ENCODE assay signal across 8 mouse cellular contexts in genomic region chr19:53850166-53850922, GRCm38 (mm10). TPM values are rescaled to one million over a fixed set of nuclear protein-coding genes. Genes with fewer than 3 reads are reported as not detected.
A peak's percentile ranks its signal among the peaks of the same experiment; 100 is the strongest.
DNase-seq lines count a peak whose midpoint lies in the region; ATAC-seq lines count a peak whose summit lies in the region.

No protein-coding gene starts in this region.

- ATAC-seq in liver, embryonic 16.5 days (ENCODE audit: low read depth) = peak; percentile 53; the same call in 1 of the 2 replicates
- ATAC-seq in liver, embryonic 12.5 days = no peak
- ATAC-seq in intestine, embryonic 14.5 days (replicated peaks; ENCODE audit: low FRiP score, low TSS enrichment, low read depth) = no peak
- no peak; the same call in 1 of the 2 replicates for ATAC-seq in limb, embryonic 15.5 days (ENCODE audit: insufficient number of reproducible peaks, low FRiP score, low TSS enrichment, low read depth)
- ATAC-seq in stomach, embryonic 14.5 days (ENCODE audit: insufficient number of reproducible peaks, insufficient read depth, low FRiP score, low read depth) = no peak
- no peak for ATAC-seq in monocyte, adult 5-6 weeks (replicated peaks; ENCODE audit: insufficient number of reproducible peaks, low FRiP score, low TSS enrichment, poor library complexity, severe bottlenecking)

- no peaks in the 10 kb centered on the region for H3K27me3 ChIP-seq in liver, embryonic 16.5 days (ENCODE audit: control insufficient read depth, insufficient read depth, low read depth, low read length)
- no peaks in the 10 kb centered on the region for H3K27me3 ChIP-seq in liver, embryonic 12.5 days (replicated peaks)
- no peaks in the 10 kb centered on the region for H3K27me3 ChIP-seq in intestine, embryonic 14.5 days (replicated peaks; ENCODE audit: control insufficient read depth, insufficient read depth, low read length)
- H3K27me3 ChIP-seq in limb, embryonic 15.5 days = no peaks in the 10 kb centered on the region
- no peaks in the 10 kb centered on the region for H3K27me3 ChIP-seq in stomach, embryonic 14.5 days (ENCODE audit: control insufficient read depth, insufficient read depth, low read length)

- H3K27ac ChIP-seq in liver, embryonic 16.5 days (ENCODE audit: low read length) = no peak overlapping the region
- H3K27ac ChIP-seq in liver, embryonic 12.5 days = no peak overlapping the region
- peak overlapping the region; percentile 33; the same call in 1 of the 2 replicates for H3K27ac ChIP-seq in intestine, embryonic 14.5 days (ENCODE audit: low read depth)
- H3K27ac ChIP-seq in limb, embryonic 15.5 days = peak overlapping the region; percentile 82
- peak overlapping the region; percentile 27; the same call in 1 of the 2 replicates for H3K27ac ChIP-seq in stomach, embryonic 14.5 days (ENCODE audit: low read length)

- H3K36me3 ChIP-seq in liver, embryonic 16.5 days (ENCODE audit: control insufficient read depth, insufficient read depth) = no peaks in the 10 kb centered on the region
- H3K36me3 ChIP-seq in liver, embryonic 12.5 days = no peaks in the 10 kb centered on the region
- H3K36me3 ChIP-seq in intestine, embryonic 14.5 days (ENCODE audit: control insufficient read depth, insufficient read depth, low read length) = no peaks in the 10 kb centered on the region
- H3K36me3 ChIP-seq in limb, embryonic 15.5 days = no peaks in the 10 kb centered on the region
- H3K36me3 ChIP-seq in stomach, embryonic 14.5 days (ENCODE audit: control insufficient read depth, insufficient read depth, low read length) = no peaks in the 10 kb centered on the region

- WGBS in liver, embryonic 16.5 days (ENCODE audit: insufficient replicate concordance) = 58% methylated on average over 18 of the region's 18 CpGs
- 70% methylated on average over 18 of the region's 18 CpGs for WGBS in liver, embryonic 12.5 days (ENCODE audit: insufficient replicate concordance)
- 52% methylated on average over 18 of the region's 18 CpGs for WGBS in intestine, embryonic 14.5 days
- WGBS in limb, embryonic 15.5 days = 21% methylated on average over 18 of the region's 18 CpGs
- WGBS in stomach, embryonic 14.5 days = 47% methylated on average over 18 of the region's 18 CpGs

- DNase-seq in cerebellum, postnatal 10 days = peak; percentile 89 to 92
- peak; percentile 63 for DNase-seq in gonadal fat pad, adult 2 months (ENCODE audit: low read depth)
- no peak for DNase-seq in intestine, embryonic 14.5 days (ENCODE audit: low spot score)

- peaks cover 7% of the 10 kb centered on the region for H3K4me1 ChIP-seq in liver, embryonic 16.5 days (ENCODE audit: control insufficient read depth, low read depth, low read length)
- H3K4me1 ChIP-seq in liver, embryonic 12.5 days = peaks cover 20% of the 10 kb centered on the region
- H3K4me1 ChIP-seq in intestine, embryonic 14.5 days (replicated peaks; ENCODE audit: control insufficient read depth, insufficient read depth, low read length) = peaks cover 17% of the 10 kb centered on the region
- H3K4me1 ChIP-seq in limb, embryonic 15.5 days = peaks cover 43% of the 10 kb centered on the region
- peaks cover 21% of the 10 kb centered on the region for H3K4me1 ChIP-seq in stomach, embryonic 14.5 days (ENCODE audit: control insufficient read depth, insufficient read depth, low read length)

- H3K9ac ChIP-seq in liver, embryonic 16.5 days (ENCODE audit: low read depth, low read length) = no peak overlapping the region
- no peak overlapping the region for H3K9ac ChIP-seq in liver, embryonic 12.5 days
- no peak overlapping the region for H3K9ac ChIP-seq in intestine, embryonic 14.5 days (ENCODE audit: low read length)
- H3K9ac ChIP-seq in limb, embryonic 15.5 days = no peak overlapping the region
- H3K9ac ChIP-seq in stomach, embryonic 14.5 days (replicated peaks; ENCODE audit: low read depth, low read length) = no peak overlapping the region

- H3K9me3 ChIP-seq in liver, embryonic 16.5 days (replicated peaks; ENCODE audit: control insufficient read depth, low read length) = no peaks in the 10 kb centered on the region
- H3K9me3 ChIP-seq in liver, embryonic 12.5 days (replicated peaks) = no peaks in the 10 kb centered on the region
- H3K9me3 ChIP-seq in intestine, embryonic 14.5 days (ENCODE audit: control insufficient read depth, low read length) = no peaks in the 10 kb centered on the region
- H3K9me3 ChIP-seq in limb, embryonic 15.5 days = no peaks in the 10 kb centered on the region
- no peaks in the 10 kb centered on the region for H3K9me3 ChIP-seq in stomach, embryonic 14.5 days (ENCODE audit: control insufficient read depth, low read depth, low read length)

- H3K4me3 ChIP-seq in liver, embryonic 16.5 days (ENCODE audit: low read depth, low read length) = no peak overlapping the region
- H3K4me3 ChIP-seq in liver, embryonic 12.5 days = no peak overlapping the region
- H3K4me3 ChIP-seq in intestine, embryonic 14.5 days (ENCODE audit: low read depth, low read length) = no peak overlapping the region
- no peak overlapping the region for H3K4me3 ChIP-seq in limb, embryonic 15.5 days
- no peak overlapping the region for H3K4me3 ChIP-seq in stomach, embryonic 14.5 days (ENCODE audit: low read depth, low read length)

- H3K4me2 ChIP-seq in liver, embryonic 16.5 days (ENCODE audit: low read depth, low read length) = no peak overlapping the region
- H3K4me2 ChIP-seq in liver, embryonic 12.5 days = no peak overlapping the region
- peak overlapping the region; percentile 20; the same call in 1 of the 2 replicates for H3K4me2 ChIP-seq in intestine, embryonic 14.5 days (ENCODE audit: low read length)
- H3K4me2 ChIP-seq in limb, embryonic 15.5 days = peak overlapping the region; percentile 22
- 0 out of 2 replicates have a peak overlapping the region, but pooled peaks have one; percentile 7 for H3K4me2 ChIP-seq in stomach, embryonic 14.5 days (replicated peaks; ENCODE audit: low read depth, low read length)

RNA-seq across cellular contexts. Expression of gene Pdcd4, which starts 41.7 kb away (rescaled TPM):
- polyA plus RNA-seq in liver, embryonic 16.5 days (2015; fragmentation: Nextera tagmentation; extraction: Ambion mirVana) = 21.5 TPM in 2 replicates
- 24.2 and 24.4 TPM in 2 replicates for polyA plus RNA-seq in liver, embryonic 12.5 days (2016; fragmentation: Nextera tagmentation; extraction: Ambion mirVana)
- 12.4 and 21.3 TPM in 2 replicates for polyA plus RNA-seq in gonadal fat pad, adult 2 months (2012; rRNA removed)
- 68.8 and 72.9 TPM in 2 replicates for polyA plus RNA-seq in intestine, embryonic 14.5 days (2014; fragmentation: Nextera tagmentation; extraction: Ambion mirVana)
- 98.4 and 108 TPM in 2 replicates for polyA plus RNA-seq in limb, embryonic 15.5 days (2015; fragmentation: Nextera tagmentation; extraction: Ambion mirVana)
- polyA plus RNA-seq in stomach, embryonic 14.5 days (2014; fragmentation: Nextera tagmentation; extraction: Ambion mirVana) = 115 and 123 TPM in 2 replicates
- 238 to 392 TPM (median 322 TPM) in 3 replicates for total RNA-seq in monocyte, adult 5-6 weeks (2017)

Comparison
In these comparisons a context has a peak if more than half of its experiments do, and no peak if none do; other contexts are left out.
1. H3K27ac ChIP-seq: peak in intestine, embryonic 14.5 days (single experiment), limb, embryonic 15.5 days (single experiment) and stomach, embryonic 14.5 days (single experiment); none in liver, embryonic 16.5 days (single experiment) and liver, embryonic 12.5 days (single experiment).
2. H3K4me2 ChIP-seq: peak in intestine, embryonic 14.5 days (single experiment), limb, embryonic 15.5 days (single experiment) and stomach, embryonic 14.5 days (single experiment); none in liver, embryonic 16.5 days (single experiment) and liver, embryonic 12.5 days (single experiment).